Mouse (Mus musculus) midbrain, embryonic 14.5 days (tissue): ENCODE measurements around the gene Syne3. TPM values are rescaled to one million over a fixed set of nuclear protein-coding genes. Genes with fewer than 3 reads are reported as not detected.

Source experiments
- ATAC-seq: fragments of 200-750 bp; cut with Nextera tagmentation; 2 replicates; pipeline ENCODE4 v1.8.0; 2017; ENCODE audit warnings: moderate number of reproducible peaks, moderate library complexity; ENCODE audit not compliant: low FRiP score, low TSS enrichment
- DNase-seq: peaks from one replicate; pipeline ENCODE4 v3.0.0-alpha.2; 2015
- H3K27ac ChIP-seq: fragments of 300-500 bp; sonication (generic); replicated peaks from 2 replicates; pipeline ENCODE4 v1.5.1; 2014; ENCODE audit warnings: mild to moderate bottlenecking, low read depth, low read length, moderate library complexity
- H3K27me3 ChIP-seq: fragments of 300-500 bp; sonication (generic); 2 replicates; pipeline ENCODE4 v1.6.1; 2014; ENCODE audit warnings: low read length, control low read depth, mixed read lengths; ENCODE audit not compliant: control insufficient read depth, insufficient read depth
- H3K36me3 ChIP-seq: fragments of 300-500 bp; sonication (generic); 2 replicates; pipeline ENCODE4 v1.6.1; 2014; ENCODE audit warnings: low read length, control low read depth; ENCODE audit not compliant: control insufficient read depth, insufficient read depth
- H3K4me1 ChIP-seq: fragments of 300-500 bp; sonication (generic); 2 replicates; pipeline ENCODE4 v1.6.1; 2014; ENCODE audit warnings: mild to moderate bottlenecking, antibody characterized with exemption, low read length, control low read depth; ENCODE audit not compliant: control insufficient read depth, insufficient read depth
- H3K4me2 ChIP-seq: fragments of 300-500 bp; sonication (generic); 2 replicates; pipeline ENCODE4 v1.6.1; 2014; ENCODE audit warnings: mild to moderate bottlenecking, low read length, moderate library complexity
- H3K4me3 ChIP-seq: fragments of 300-500 bp; sonication (generic); replicated peaks from 2 replicates; pipeline ENCODE4 v1.5.1; 2014; ENCODE audit warnings: low read depth, low read length
- H3K9ac ChIP-seq: fragments of 300-500 bp; sonication (generic); replicated peaks from 2 replicates; pipeline ENCODE4 v1.6.1; 2014; ENCODE audit warnings: mild to moderate bottlenecking, low read length, moderate library complexity
- H3K9me3 ChIP-seq: fragments of 300-500 bp; sonication (generic); 2 replicates; pipeline ENCODE4 v1.6.1; 2016; ENCODE audit warnings: low read length, control low read depth, mixed read lengths; ENCODE audit not compliant: control insufficient read depth
- WGBS: fragments of 180-500 bp; shearing (Covaris S2); extraction: QIAGEN DNeasy Blood & Tissue Kit; methylation state at CpG from one replicate; pipeline ENCODE4 v1.1.7; 2014; 5-methylcytosine and 5-hydroxymethylcytosine counted together
- microRNA-seq: library from miRNA; unstranded; fragments of <30 nt; microRNA quantifications from one replicate; pipeline ENCODE4, GENCODE M21; 2016
- polyA plus RNA-seq: library from polyadenylated mRNA; unstranded; fragments of >200 nt; fragmentation: Nextera tagmentation; extraction: Ambion mirVana; gene quantifications from 2 replicates; pipeline ENCODE4 v1.2.1, GENCODE M21; 2014

Gene Syne3
- polyA plus RNA-seq, 1 experiment from 2014 or later, result 0.04 TPM

GRCm38 (mm10) chr12:104882061-104882460 is 127.5 kb downstream of the Syne3 start:
- Histone ChIP-seq H3K27me3 (no peaks in the 10 kb centered on the region), H3K4me2 (no peak overlapping the region), H3K4me3 (no peak overlapping the region), H3K9ac (no peak overlapping the region), H3K27ac (no peak overlapping the region), H3K4me1 (peaks cover 3% of the 10 kb centered on the region; the same call in 1 of the 2 replicates), H3K36me3 (no peaks in the 10 kb centered on the region), H3K9me3 (no peaks in the 10 kb centered on the region)
- WGBS, result 44% methylated on average over 2 of the region's 2 CpGs
- ATAC-seq, result no peak
- no peak for DNase-seq

DNA sequence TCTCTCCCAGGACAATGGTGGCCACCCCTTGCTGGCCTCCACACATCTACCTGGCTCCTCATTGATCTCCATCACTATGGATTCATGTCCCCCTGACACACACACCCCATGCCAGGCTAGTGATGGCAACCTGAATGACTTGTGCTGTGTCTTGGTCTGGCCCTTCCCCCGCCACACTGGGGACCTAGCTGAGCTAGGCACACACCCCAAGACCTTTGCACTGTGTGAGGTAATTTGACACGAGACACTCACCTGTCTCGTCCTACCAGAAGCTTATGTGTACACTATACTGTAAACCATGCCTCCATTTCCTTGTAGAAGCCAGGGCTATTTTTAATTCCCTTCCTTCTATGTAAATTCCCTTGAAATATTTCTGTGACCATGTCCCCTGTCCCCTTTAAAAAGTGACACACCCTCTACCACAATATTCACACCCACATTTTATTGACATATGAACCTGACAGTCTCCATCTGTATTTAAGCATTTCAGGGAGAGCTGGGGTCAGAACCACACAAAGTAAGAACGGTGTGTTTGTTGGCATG is 128.0 kb downstream of the Syne3 start:
- Histone ChIP-seq H3K4me3 (no peak overlapping the region), H3K4me2 (no peak overlapping the region), H3K27me3 (no peaks in the 10 kb centered on the region), H3K9ac (no peak overlapping the region), H3K4me1 (peaks cover 3% of the 10 kb centered on the region; the same call in 1 of the 2 replicates), H3K36me3 (no peaks in the 10 kb centered on the region), H3K27ac (no peak overlapping the region), H3K9me3 (no peaks in the 10 kb centered on the region)
- DNase-seq, result no peak
- ATAC-seq, result no peak
- 86% methylated on average over 4 of the region's 4 CpGs for WGBS

GRCm38 (mm10) chr12:104880367-104880766 is 129.2 kb downstream of the Syne3 start:
- DNase-seq (no peak), ATAC-seq (no peak)
- no peak overlapping the region for H3K9ac ChIP-seq
- no peaks in the 10 kb centered on the region for H3K27me3 ChIP-seq
- 61% methylated on average over 12 of the region's 12 CpGs for WGBS
- H3K9me3 ChIP-seq, result no peaks in the 10 kb centered on the region
- H3K27ac ChIP-seq, result no peak overlapping the region
- H3K4me3 ChIP-seq, result no peak overlapping the region
- H3K36me3 ChIP-seq, result no peaks in the 10 kb centered on the region
- H3K4me2 ChIP-seq, result no peak overlapping the region
- H3K4me1 ChIP-seq, result peaks cover 3% of the 10 kb centered on the region; the same call in 1 of the 2 replicates

Small RNA genes lying within 50 kb of the gene (microRNA-seq; reads per million reads assigned to microRNA genes)
- gene Mir3069, result 3.1 reads per million, percentile 20 among the genes with 10 or more reads in this experiment

Other genes starting within 250 kb of the Syne3 start
- 0.81 and 0.99 TPM in 2 replicates for gene Clmn, start 144.7 kb downstream of the Syne3 start, polyA plus RNA-seq
- gene Glrx5, start 22.9 kb upstream of the Syne3 start, polyA plus RNA-seq, result 171 and 175 TPM in 2 replicates
- gene Tcl1b2, start 136.2 kb upstream of the Syne3 start, polyA plus RNA-seq, result not detected in 2 replicates
- gene Tcl1b1, start 149.9 kb upstream of the Syne3 start, polyA plus RNA-seq, result not detected in 2 replicates
- not detected in 2 replicates for gene Tcl1b5, start 166.5 kb upstream of the Syne3 start, polyA plus RNA-seq
- not detected in 2 replicates for gene Tcl1b3, start 181.2 kb upstream of the Syne3 start, polyA plus RNA-seq
- gene Tcl1b4, start 192.1 kb upstream of the Syne3 start, polyA plus RNA-seq, result not detected in 2 replicates
- not detected in 2 replicates for gene Tcl1, start 213.0 kb upstream of the Syne3 start, polyA plus RNA-seq